Mouse (Mus musculus) embryonic facial prominence, embryonic 14.5 days (tissue): ENCODE data around the gene Fbxo4. TPM values are rescaled to one million over a fixed set of nuclear protein-coding genes. Genes with fewer than 3 reads are reported as not detected.

ENCODE experiments used
- ATAC-seq: fragments of 200-750 bp; cut with Nextera tagmentation; 2 replicates; pipeline ENCODE4 v1.8.0; 2017; ENCODE audit warnings: low read depth, moderate number of reproducible peaks, moderate TSS enrichment
- DNase-seq: peaks from one replicate; pipeline ENCODE4 v3.0.0-alpha.2; 2015; ENCODE audit warnings: low spot score
- H3K27ac ChIP-seq: fragments of 300-500 bp; sonication (generic); replicated peaks from 2 replicates; pipeline ENCODE4 v1.5.1; 2014; ENCODE audit warnings: low read depth, mild to moderate bottlenecking, low read length, moderate library complexity
- H3K27me3 ChIP-seq: fragments of 300-500 bp; sonication (generic); replicated peaks from 2 replicates; pipeline ENCODE4 v1.6.1; 2014; ENCODE audit warnings: low read length; ENCODE audit not compliant: control insufficient read depth, insufficient read depth
- H3K36me3 ChIP-seq: fragments of 300-500 bp; sonication (generic); 2 replicates; pipeline ENCODE4 v1.6.1; 2014; ENCODE audit warnings: low read length, mixed read lengths; ENCODE audit not compliant: control insufficient read depth, insufficient read depth
- H3K4me1 ChIP-seq: fragments of 300-500 bp; sonication (generic); 2 replicates; pipeline ENCODE4 v1.6.1; 2014; ENCODE audit warnings: antibody characterized with exemption, low read length; ENCODE audit not compliant: control insufficient read depth, insufficient read depth
- H3K4me2 ChIP-seq: fragments of 300-500 bp; sonication (generic); 2 replicates; pipeline ENCODE4 v1.6.1; 2014; ENCODE audit warnings: low read depth, mild to moderate bottlenecking, low read length, moderate library complexity, mixed read lengths
- H3K4me3 ChIP-seq: fragments of 300-500 bp; sonication (generic); 2 replicates; pipeline ENCODE4 v1.5.1; 2014; ENCODE audit warnings: low read depth, mild to moderate bottlenecking, low read length
- H3K9ac ChIP-seq: fragments of 300-500 bp; sonication (generic); 2 replicates; pipeline ENCODE4 v1.6.1; 2014; ENCODE audit warnings: low read depth, mild to moderate bottlenecking, low read length, moderate library complexity, mixed read lengths
- H3K9me3 ChIP-seq: fragments of 300-500 bp; sonication (generic); 2 replicates; pipeline ENCODE4 v1.6.1; 2016; ENCODE audit warnings: low read length; ENCODE audit not compliant: control insufficient read depth
- WGBS: fragments of 180-500 bp; shearing (Covaris S2); extraction: QIAGEN DNeasy Blood & Tissue Kit; methylation state at CpG from one replicate; pipeline ENCODE4 v1.1.7; 2014; 5-methylcytosine and 5-hydroxymethylcytosine counted together
- polyA plus RNA-seq: library from polyadenylated mRNA; unstranded; fragments of >200 nt; fragmentation: Nextera tagmentation; extraction: Ambion mirVana; gene quantifications from 2 replicates; pipeline ENCODE4 v1.2.1, GENCODE M21; 2014

The Fbxo4 gene
- 12.0 and 12.7 TPM in 2 replicates for polyA plus RNA-seq

DNA sequence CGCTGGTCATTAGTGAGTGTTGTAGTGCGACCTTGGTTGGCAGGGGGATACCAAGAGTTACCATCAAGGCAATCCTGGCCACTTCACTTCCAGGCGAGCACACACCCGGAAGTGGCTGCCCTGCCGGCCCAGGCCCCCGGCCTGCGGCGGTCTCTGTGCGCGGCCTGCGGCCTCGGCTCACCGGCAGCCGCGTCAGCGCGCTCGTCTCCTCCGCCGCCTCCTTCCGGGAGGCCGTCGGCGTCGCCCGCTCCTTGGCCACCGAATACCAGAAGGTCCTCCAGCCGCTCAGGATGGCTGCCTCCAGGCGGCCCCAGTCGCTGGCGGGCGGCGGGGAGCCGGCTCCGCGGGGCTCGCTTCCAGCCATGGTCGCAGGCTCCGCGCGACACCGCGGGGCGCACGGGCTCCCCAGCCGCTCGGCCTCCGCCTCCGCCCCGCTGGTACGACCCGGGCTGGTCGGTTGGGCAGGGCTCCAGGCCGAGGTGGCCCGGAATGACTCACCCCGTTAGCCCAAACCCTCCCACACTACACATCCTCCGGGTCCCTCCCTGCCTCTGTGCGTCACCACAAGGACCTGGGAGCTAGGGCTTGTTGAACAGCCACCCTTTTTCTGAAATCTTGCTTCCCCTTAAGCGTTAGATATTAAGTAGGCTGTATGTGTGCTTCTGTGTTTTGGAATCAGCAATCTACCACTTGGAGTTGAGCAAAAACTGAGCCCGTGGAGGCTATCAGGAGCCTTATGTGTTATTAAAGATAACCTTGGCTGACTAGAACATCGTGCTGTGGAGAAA, at the start of gene Fbxo4:
Gene Fbxo4, minus strand, starts transcription at position 513 of the 788 bp plus-strand sequence.
- Histone ChIP-seq H3K27me3 (no peaks in the 10 kb centered on the region), H3K9ac (peak within 1 kb of the TSS; percentile 94), H3K9me3 (no peaks in the 10 kb centered on the region), H3K4me1 (no peaks in the 10 kb centered on the region), H3K4me3 (peak within 1 kb of the TSS; percentile 74), H3K36me3 (peaks cover 30% of the 10 kb centered on the region), H3K27ac (peak within 1 kb of the TSS; percentile 98), H3K4me2 (peak within 1 kb of the TSS; percentile 69)
- peak; percentile 77 for DNase-seq
- WGBS, result 3% methylated on average over 37 of the region's 61 CpGs
- peak; percentile 96 for ATAC-seq

DNA sequence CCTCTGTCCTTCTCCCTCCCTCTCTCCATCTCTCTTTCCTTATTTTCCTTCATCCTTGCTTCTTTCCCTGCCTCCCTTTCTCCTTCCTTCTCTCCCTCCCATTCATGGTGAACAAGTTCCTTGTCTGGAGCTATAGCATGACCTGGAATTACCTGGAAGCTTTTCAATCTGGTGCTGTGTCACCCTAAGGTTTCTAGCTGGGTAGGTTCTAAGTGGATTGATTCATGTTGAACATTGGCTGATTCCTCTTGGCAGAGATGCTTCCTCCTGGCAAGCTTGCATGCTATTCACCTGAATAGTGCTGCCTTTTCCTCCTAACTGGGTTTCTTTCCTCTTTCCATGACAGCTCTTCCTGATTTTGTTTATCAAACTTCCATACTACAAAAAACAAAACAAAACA, 49.6 kb upstream of the Fbxo4 start:
- no peak overlapping the region for H3K27ac ChIP-seq
- no peaks in the 10 kb centered on the region for H3K36me3 ChIP-seq
- H3K4me1 ChIP-seq, result peaks cover 18% of the 10 kb centered on the region
- H3K9me3 ChIP-seq, result no peaks in the 10 kb centered on the region
- no peak overlapping the region for H3K9ac ChIP-seq
- H3K4me2 ChIP-seq, result no peak overlapping the region
- DNase-seq (no peak), ATAC-seq (no peak)
- H3K4me3 ChIP-seq, result no peak overlapping the region
- no peaks in the 10 kb centered on the region for H3K27me3 ChIP-seq

DNA sequence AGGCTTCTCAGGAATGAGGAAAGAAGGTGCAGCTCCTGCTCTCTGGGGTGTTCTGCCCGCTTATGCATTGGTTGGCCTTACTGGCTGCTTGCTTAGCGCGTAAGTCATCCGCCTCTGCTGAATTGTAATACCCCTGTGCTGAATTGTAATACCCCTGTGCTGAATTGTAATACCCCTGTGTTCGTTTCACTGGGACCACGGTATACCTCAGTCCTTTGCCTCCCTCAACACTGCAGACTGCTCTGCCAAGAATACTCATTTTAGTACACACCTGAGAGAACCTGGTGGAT, 49.0 kb upstream of the Fbxo4 start:
- Histone ChIP-seq H3K27ac (no peak overlapping the region), H3K4me3 (no peak overlapping the region; the same call in 1 of the 2 replicates), H3K36me3 (no peaks in the 10 kb centered on the region), H3K27me3 (no peaks in the 10 kb centered on the region), H3K4me2 (peak overlapping the region; percentile 62; the same call in 1 of the 2 replicates), H3K9me3 (no peaks in the 10 kb centered on the region), H3K4me1 (peaks cover 18% of the 10 kb centered on the region), H3K9ac (no peak overlapping the region)
- ATAC-seq, result no peak
- DNase-seq, result no peak
- WGBS, result 76% methylated on average over 6 of the region's 6 CpGs

DNA sequence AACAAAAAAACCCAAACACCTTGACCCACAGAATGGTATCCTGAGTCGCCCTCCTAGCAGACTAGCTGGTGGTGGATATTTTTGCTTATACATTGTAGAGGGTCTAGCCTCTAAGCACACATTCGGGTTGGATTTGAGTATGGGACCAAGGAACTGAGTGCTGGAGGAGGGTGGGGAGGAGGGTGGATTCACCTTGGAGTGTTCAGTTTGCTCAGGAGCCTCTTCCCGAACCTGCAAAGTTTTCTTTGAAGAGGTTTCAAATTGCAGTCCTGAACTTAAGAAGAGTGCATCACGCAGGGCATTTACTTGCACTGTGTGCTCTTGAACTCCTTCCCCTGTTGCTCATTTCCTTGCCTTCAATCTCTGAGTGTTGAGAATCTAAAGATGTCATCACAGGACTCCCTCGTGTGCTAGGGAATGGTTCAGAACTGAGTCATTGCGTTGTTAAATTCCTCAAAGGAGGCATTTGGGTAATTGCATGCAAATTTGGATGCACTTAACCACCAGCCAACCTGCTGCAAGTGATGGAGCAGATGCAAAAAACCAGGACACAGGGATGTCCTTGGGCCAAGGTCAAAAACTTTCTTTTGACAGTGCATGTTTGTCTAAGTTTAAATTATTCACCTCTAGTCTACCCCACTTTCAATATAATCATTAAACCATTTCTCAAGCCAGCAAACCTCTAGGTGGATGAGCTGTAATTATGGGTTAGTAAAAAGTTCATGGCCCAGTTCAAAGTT, 48.5 kb upstream of the Fbxo4 start:
- H3K9ac ChIP-seq, result peak overlapping the region; percentile 88
- H3K4me2 ChIP-seq, result peak overlapping the region; percentile 62
- DNase-seq, result peak; percentile 18
- H3K4me3 ChIP-seq, result peak overlapping the region; percentile 68
- 6% methylated on average over 6 of the region's 6 CpGs for WGBS
- peak overlapping the region; percentile 99 for H3K27ac ChIP-seq
- H3K36me3 ChIP-seq, result no peaks in the 10 kb centered on the region
- H3K4me1 ChIP-seq, result peaks cover 18% of the 10 kb centered on the region
- H3K27me3 ChIP-seq, result no peaks in the 10 kb centered on the region
- H3K9me3 ChIP-seq, result no peaks in the 10 kb centered on the region
- ATAC-seq, result no peak

DNA sequence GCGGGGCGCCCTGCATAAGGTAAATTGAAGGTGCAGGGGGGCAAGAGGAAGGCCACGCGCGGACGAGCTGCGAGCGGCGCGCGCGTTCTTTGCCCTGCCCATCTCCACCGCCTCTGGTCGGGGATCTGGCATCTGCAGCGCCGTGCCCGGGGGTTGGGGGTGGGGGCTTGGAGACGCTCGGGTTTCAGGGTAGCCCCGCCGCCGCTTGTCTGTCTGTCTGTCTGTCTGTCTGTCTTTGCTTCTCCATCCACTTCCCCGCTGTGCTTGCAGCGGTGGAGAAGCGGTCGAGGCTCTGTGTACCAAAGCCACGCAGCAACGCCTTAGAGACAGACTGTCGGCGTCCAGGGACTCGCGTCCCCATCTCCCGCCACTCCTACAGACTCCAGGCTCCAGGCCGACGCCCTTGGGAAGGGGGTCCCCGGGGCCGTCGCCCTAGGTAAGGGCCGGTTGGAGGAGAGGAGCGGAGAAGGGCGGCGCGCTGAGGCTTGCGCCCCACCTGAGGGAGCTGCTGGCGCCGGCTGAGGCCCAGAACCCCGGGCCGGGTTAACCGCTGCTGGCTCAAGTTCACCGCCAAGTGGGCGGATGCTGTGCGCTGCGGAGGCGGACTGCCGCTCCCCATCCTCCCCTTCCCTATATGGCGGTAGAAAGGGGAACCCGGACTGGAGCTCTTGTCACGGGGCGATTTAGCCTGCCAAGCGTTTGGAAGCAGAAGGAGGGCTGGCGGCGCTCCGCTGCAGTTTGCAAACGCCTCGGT, 47.6 kb upstream of the Fbxo4 start:
- Histone ChIP-seq H3K27me3 (no peaks in the 10 kb centered on the region), H3K4me3 (peak overlapping the region; percentile 68)

DNA sequence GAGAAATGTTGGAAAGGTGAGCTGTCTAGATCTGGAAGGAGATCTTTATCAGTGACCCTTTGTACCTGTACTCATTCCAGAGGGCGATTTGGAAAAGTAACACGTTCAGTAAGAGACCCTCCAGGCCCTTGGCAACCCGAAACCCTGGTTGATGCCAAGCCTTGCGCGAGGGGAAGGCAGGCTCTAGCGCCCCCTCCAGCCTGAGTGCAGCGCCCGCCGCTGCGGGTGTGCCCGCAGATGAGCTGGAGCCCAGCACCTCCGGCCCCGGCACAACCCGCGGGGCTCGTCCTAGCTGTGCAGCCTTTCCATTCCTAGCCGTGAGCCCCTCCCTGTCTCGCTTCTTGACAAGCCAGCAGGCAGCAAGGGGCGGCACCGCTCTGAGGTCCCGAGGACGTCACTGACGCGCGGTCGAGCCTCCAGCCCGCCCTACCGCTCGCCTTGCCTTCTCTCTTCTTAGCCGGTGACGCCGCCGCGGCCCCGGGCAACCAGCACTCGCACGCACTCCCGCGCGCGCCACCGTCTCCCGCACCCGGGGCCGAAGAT, 46.9 kb upstream of the Fbxo4 start, which contains the start of gene Oxct1:
Gene Oxct1, plus strand, starts transcription at position 153 of the 543 bp plus-strand sequence.
- H3K4me2 ChIP-seq, result peak within 1 kb of the TSS; percentile 62
- H3K9ac ChIP-seq, result peak within 1 kb of the TSS; percentile 88
- no peaks in the 10 kb centered on the region for H3K36me3 ChIP-seq
- H3K4me3 ChIP-seq, result peak within 1 kb of the TSS; percentile 68
- under 1% methylated on average over 38 of the region's 45 CpGs for WGBS
- H3K4me1 ChIP-seq, result peaks cover 18% of the 10 kb centered on the region
- peak; percentile 96 for ATAC-seq
- H3K27ac ChIP-seq, result peak within 1 kb of the TSS; percentile 99
- no peaks in the 10 kb centered on the region for H3K27me3 ChIP-seq
- no peaks in the 10 kb centered on the region for H3K9me3 ChIP-seq
- peak; percentile 97 for DNase-seq

More for the DNA sequence above, 47.6 kb upstream of the Fbxo4 start:
- Histone ChIP-seq H3K4me2 (peak overlapping the region; percentile 62), H3K9me3 (no peaks in the 10 kb centered on the region), H3K27ac (peak overlapping the region; percentile 99), H3K36me3 (no peaks in the 10 kb centered on the region), H3K4me1 (peaks cover 18% of the 10 kb centered on the region), H3K9ac (peak overlapping the region; percentile 88)
- peak; percentile 95 for DNase-seq
- under 1% methylated on average over 40 of the region's 65 CpGs for WGBS
- ATAC-seq, result peak; percentile 87

DNA sequence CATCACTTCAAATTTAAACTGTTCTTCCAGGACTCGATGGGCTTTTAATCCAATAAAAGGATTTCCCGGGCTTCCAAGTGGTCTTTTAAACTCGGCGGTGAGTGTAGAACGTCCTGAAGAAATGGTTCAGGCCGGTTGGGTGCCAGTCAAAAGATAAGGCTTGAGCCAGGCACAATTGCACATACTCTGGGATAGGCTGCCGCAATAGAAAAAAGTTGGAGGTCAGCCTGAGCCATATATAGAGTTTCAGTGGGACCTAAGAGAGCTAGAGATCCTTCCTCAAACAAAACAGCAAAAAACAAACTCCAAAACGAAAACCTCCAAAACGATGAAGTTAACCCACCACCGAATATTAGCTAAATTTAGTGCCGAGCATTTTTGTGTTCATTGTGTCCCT, 46.1 kb upstream of the Fbxo4 start:
- peaks cover 18% of the 10 kb centered on the region for H3K4me1 ChIP-seq
- DNase-seq, result no peak
- no peaks in the 10 kb centered on the region for H3K36me3 ChIP-seq
- no peak for ATAC-seq
- peak overlapping the region; percentile 88; the same call in 1 of the 2 replicates for H3K9ac ChIP-seq
- H3K27me3 ChIP-seq, result no peaks in the 10 kb centered on the region
- H3K4me3 ChIP-seq, result peak overlapping the region; percentile 68
- WGBS, result 66% methylated on average over 11 of the region's 11 CpGs
- H3K27ac ChIP-seq, result peak overlapping the region; percentile 99
- H3K4me2 ChIP-seq, result peak overlapping the region; percentile 62
- no peaks in the 10 kb centered on the region for H3K9me3 ChIP-seq
